Mouse (Mus musculus) myocyte (in vitro differentiated cells): Measurements from ENCODE around the gene Myrfl. TPM values are rescaled to one million over a fixed set of nuclear protein-coding genes. Genes with fewer than 3 reads are reported as not detected.

Experiments used
- H3K27me3 ChIP-seq: one replicate; pipeline ENCODE4 v1.6.1; 2011; ENCODE audit not compliant: control insufficient read depth, insufficient read depth, insufficient read length
- H3K36me3 ChIP-seq: one replicate; pipeline ENCODE4 v1.6.1; 2011; ENCODE audit not compliant: control insufficient read depth, insufficient read depth
- H3K4me2 ChIP-seq: one replicate; pipeline ENCODE4 v1.6.1; 2011; ENCODE audit warnings: low read depth, control low read depth
- H3K4me3 ChIP-seq: one replicate; pipeline ENCODE4 v1.5.1; 2011; ENCODE audit warnings: mild to moderate bottlenecking, control low read depth, moderate library complexity
- H3K79me2 ChIP-seq: one replicate; pipeline ENCODE4 v1.6.1; 2011; ENCODE audit not compliant: control insufficient read depth, insufficient read depth
- H3ac ChIP-seq: one replicate; pipeline ENCODE4 v1.6.1; 2011; ENCODE audit not compliant: control insufficient read depth, insufficient read length
- CEBPB ChIP-seq: IDR thresholded peaks from 2 replicates; pipeline ENCODE4 v1.6.1; 2011; ENCODE audit warnings: mild to moderate bottlenecking, moderate library complexity; ENCODE audit not compliant: poor library complexity, insufficient read depth, severe bottlenecking
- E2F4 ChIP-seq: IDR thresholded peaks from one replicate; pipeline ENCODE4 v1.6.1; 2011; ENCODE audit warnings: mild to moderate bottlenecking, control low read depth, moderate library complexity; ENCODE audit not compliant: insufficient read depth
- MAX ChIP-seq: IDR thresholded peaks from one replicate; pipeline ENCODE4 v1.6.1; 2011; ENCODE audit warnings: low read depth, mild to moderate bottlenecking, control low read depth
- MYOD1 ChIP-seq, 3 experiments: IDR thresholded peaks; one replicate each; pipeline ENCODE4 v1.6.1; 2011; ENCODE audit warnings: control low read depth in 2 of 3, low read depth in 2 of 3, mild to moderate bottlenecking in 2 of 3, moderate library complexity in 1 of 3; ENCODE audit not compliant: insufficient read length in 2 of 3, control insufficient read depth in 1 of 3
- MYOG ChIP-seq, 3 experiments: IDR thresholded peaks; one replicate each; pipeline ENCODE4 v1.6.1; 2011; ENCODE audit warnings: control low read depth in 2 of 3, low read depth in 2 of 3, mild to moderate bottlenecking in 2 of 3; ENCODE audit not compliant: insufficient read length in 2 of 3, control insufficient read depth in 1 of 3, insufficient read depth in 1 of 3
- POLR2A ChIP-seq: IDR thresholded peaks from one replicate; pipeline ENCODE4 v1.6.1; 2011; ENCODE audit warnings: low read depth, mild to moderate bottlenecking, control low read depth, moderate library complexity; ENCODE audit not compliant: insufficient read length
- POLR2AphosphoS2 ChIP-seq: IDR thresholded peaks from one replicate; pipeline ENCODE4 v1.6.1; 2011; ENCODE audit warnings: low read depth, control low read depth; ENCODE audit not compliant: insufficient read length
- REST ChIP-seq: IDR thresholded peaks from one replicate; pipeline ENCODE4 v1.6.1; 2011; ENCODE audit warnings: mild to moderate bottlenecking, control low read depth, moderate library complexity; ENCODE audit not compliant: insufficient read depth, insufficient read length
- SRF ChIP-seq: IDR thresholded peaks from one replicate; pipeline ENCODE4 v1.6.1; 2011; ENCODE audit warnings: low read depth; ENCODE audit not compliant: control insufficient read depth, insufficient read length
- TCF12 ChIP-seq: IDR thresholded peaks from one replicate; pipeline ENCODE4 v1.6.1; 2011; ENCODE audit warnings: mild to moderate bottlenecking, control low read depth; ENCODE audit not compliant: poor library complexity, insufficient read depth, severe bottlenecking
- TCF3 ChIP-seq: IDR thresholded peaks from one replicate; pipeline ENCODE4 v1.6.1; 2011; ENCODE audit warnings: low read depth, control low read depth; ENCODE audit not compliant: insufficient read length
- USF1 ChIP-seq: IDR thresholded peaks from one replicate; pipeline ENCODE4 v1.6.1; 2011; ENCODE audit warnings: low read depth, mild to moderate bottlenecking, control low read depth, moderate library complexity
- polyA plus RNA-seq: library from polyadenylated mRNA; unstranded; fragments of >200 nt; fragmentation: generic; extraction: Trizol; gene quantifications from one replicate; pipeline ENCODE4 v1.2.1, GENCODE M21; 2012; ENCODE audit warnings: missing spikeins

The Myrfl gene
- polyA plus RNA-seq, 1 experiment, result 0.04 TPM

DNA sequence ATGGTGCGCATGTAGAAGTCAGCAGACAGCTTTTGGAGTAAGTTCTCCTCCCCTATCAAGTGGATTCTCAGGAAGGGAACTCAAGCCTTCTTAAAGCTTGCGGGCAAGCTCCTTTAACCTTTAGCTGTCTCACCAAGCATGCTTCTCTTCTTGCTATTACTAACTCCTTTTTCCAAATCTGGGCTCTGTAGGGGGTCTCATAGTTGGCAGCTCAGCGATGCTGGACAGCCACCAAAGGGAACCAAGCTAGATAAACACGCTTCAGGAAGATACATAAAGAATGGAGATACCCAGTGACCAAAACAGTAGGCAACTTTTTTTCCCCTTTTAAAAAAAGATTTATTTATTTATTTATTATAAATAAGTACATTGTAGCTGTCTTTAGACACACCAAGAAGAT lies 136.9 kb downstream of the Myrfl start:
- no peak overlapping the region for H3ac ChIP-seq
- no peaks in the 10 kb centered on the region for H3K79me2 ChIP-seq
- TF ChIP-seq POLR2A (no peak), MAX (no peak), SRF (no peak), E2F4 (no peak), TCF3 (no peak), MYOG (IDR thresholded peaks at IDR 0.05; ENCODE audit: control insufficient read depth in 1 of 3, insufficient read depth in 1 of 3, insufficient read length in 2 of 3, low read depth in 2 of 3) (no peak), POLR2AphosphoS2 (no peak), REST (no peak), USF1 (no peak), MYOD1 (IDR thresholded peaks at IDR 0.05; ENCODE audit: control insufficient read depth in 1 of 3, insufficient read length in 2 of 3, low read depth in 2 of 3) (no peak), CEBPB (no peak), TCF12 (no peak)
- no peaks in the 10 kb centered on the region for H3K27me3 ChIP-seq
- no peaks in the 10 kb centered on the region for H3K36me3 ChIP-seq
- H3K4me2 ChIP-seq, result no peak overlapping the region
- H3K4me3 ChIP-seq, result no peak overlapping the region

GRCm38 (mm10) chr10:116755881-116756581 lies 140.7 kb downstream of the Myrfl start:
- H3K4me3 ChIP-seq, result no peak overlapping the region
- no peak overlapping the region for H3ac ChIP-seq
- no peaks in the 10 kb centered on the region for H3K36me3 ChIP-seq
- H3K79me2 ChIP-seq, result no peaks in the 10 kb centered on the region
- no peaks in the 10 kb centered on the region for H3K27me3 ChIP-seq
- TF ChIP-seq REST, result no peak
- TF ChIP-seq USF1, result no peak
- no peak for TF ChIP-seq SRF
- no peak for TF ChIP-seq MYOG (IDR thresholded peaks at IDR 0.05; ENCODE audit: control insufficient read depth in 1 of 3, insufficient read depth in 1 of 3, insufficient read length in 2 of 3, low read depth in 2 of 3)
- no peak for TF ChIP-seq MAX
- TF ChIP-seq POLR2A, result no peak
- no peak for TF ChIP-seq E2F4
- TF ChIP-seq TCF12, result no peak
- TF ChIP-seq TCF3, result no peak
- TF ChIP-seq MYOD1 (IDR thresholded peaks at IDR 0.05; ENCODE audit: control insufficient read depth in 1 of 3, insufficient read length in 2 of 3, low read depth in 2 of 3), result no peak
- TF ChIP-seq POLR2AphosphoS2, result no peak
- TF ChIP-seq CEBPB, result no peak
- no peak overlapping the region for H3K4me2 ChIP-seq

DNA sequence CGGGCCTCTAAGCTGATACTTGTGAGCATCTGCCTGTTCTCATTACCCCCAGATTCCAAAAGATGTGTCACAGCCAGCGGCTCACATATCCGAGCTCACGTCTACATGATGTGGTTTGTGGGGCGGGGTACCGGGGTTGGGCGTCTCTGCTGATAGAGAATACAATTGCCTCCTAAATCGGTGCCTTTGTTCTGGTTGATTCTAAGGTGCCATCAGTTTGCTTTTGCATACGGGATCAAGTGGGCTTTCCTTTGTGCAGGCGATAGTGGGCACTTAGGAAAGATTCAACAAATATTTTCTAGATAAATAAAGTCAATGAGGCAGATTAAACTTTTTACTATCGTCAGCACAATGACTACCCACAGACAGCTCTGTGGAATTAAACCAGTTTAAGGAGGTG lies 141.8 kb downstream of the Myrfl start:
- Histone ChIP-seq H3K36me3 (no peaks in the 10 kb centered on the region), H3K4me2 (no peak overlapping the region), H3ac (no peak overlapping the region), H3K4me3 (no peak overlapping the region), H3K79me2 (no peaks in the 10 kb centered on the region), H3K27me3 (no peaks in the 10 kb centered on the region)
- no peak for TF ChIP-seq REST
- no peak for TF ChIP-seq MAX
- TF ChIP-seq E2F4, result no peak
- no peak for TF ChIP-seq CEBPB
- TF ChIP-seq MYOG (IDR thresholded peaks at IDR 0.05; ENCODE audit: control insufficient read depth in 1 of 3, insufficient read depth in 1 of 3, insufficient read length in 2 of 3, low read depth in 2 of 3), result no peak
- TF ChIP-seq USF1, result no peak
- no peak for TF ChIP-seq TCF12
- TF ChIP-seq POLR2AphosphoS2, result no peak
- no peak for TF ChIP-seq POLR2A
- no peak for TF ChIP-seq TCF3
- no peak for TF ChIP-seq SRF

GRCm38 (mm10) chr10:116750895-116751294 lies 145.8 kb downstream of the Myrfl start:
- H3K79me2 ChIP-seq, result no peaks in the 10 kb centered on the region
- TF ChIP-seq CEBPB (no peak), REST (no peak), USF1 (no peak), SRF (no peak), MAX (no peak), MYOD1 (IDR thresholded peaks at IDR 0.05; ENCODE audit: control insufficient read depth in 1 of 3, insufficient read length in 2 of 3, low read depth in 2 of 3) (no peak), POLR2AphosphoS2 (no peak), E2F4 (no peak), MYOG (IDR thresholded peaks at IDR 0.05; ENCODE audit: control insufficient read depth in 1 of 3, insufficient read depth in 1 of 3, insufficient read length in 2 of 3, low read depth in 2 of 3) (no peak), TCF12 (no peak), POLR2A (no peak), TCF3 (no peak)
- no peak overlapping the region for H3ac ChIP-seq
- no peak overlapping the region for H3K4me2 ChIP-seq
- no peaks in the 10 kb centered on the region for H3K36me3 ChIP-seq
- no peaks in the 10 kb centered on the region for H3K27me3 ChIP-seq
- H3K4me3 ChIP-seq, result no peak overlapping the region
